Mouse (Mus musculus) gastrocnemius, postnatal 36 days (tissue): ENCODE data around the gene Ubald1. TPM values are rescaled to one million over a fixed set of nuclear protein-coding genes. Genes with fewer than 3 reads are reported as not detected.

ENCODE experiments used
- DNase-seq, 2 experiments: peaks; one replicate each; pipeline ENCODE4 v3.0.0; 2022
- intact Hi-C: fragments of 180-260 bp; cut with DNase I; formaldehyde crosslinking; loops from one replicate; pipeline ENCODE4 v1.15.1; 2025
- total RNA-seq, 2 experiments: library from RNA; stranded (reverse); gene quantifications; 2 replicates each; pipeline ENCODE4 v1.2.3; 2021

Ubald1 gene
- total RNA-seq, 2 experiments from 2014 or later = 31.9 to 38.9 TPM

DNA sequence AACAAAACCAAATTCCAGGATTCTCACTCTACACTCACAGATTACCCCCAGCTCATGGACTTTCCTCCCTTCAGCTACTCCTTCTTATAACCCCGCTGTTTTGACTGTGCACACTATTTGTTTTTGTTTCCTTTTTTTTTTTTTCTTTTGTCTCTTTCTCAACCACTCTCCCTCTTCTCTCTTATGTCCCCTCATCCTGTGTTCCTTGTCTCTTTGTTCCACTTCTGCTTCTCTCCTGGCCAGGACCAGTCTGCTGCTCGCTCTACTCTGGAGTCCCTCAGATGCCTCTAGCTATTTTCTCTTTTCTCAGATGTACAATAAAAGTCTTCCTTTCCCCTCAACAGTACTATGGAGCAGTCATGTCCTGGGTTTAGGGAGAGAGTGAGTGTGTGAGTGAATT is 22.3 kb upstream of the Ubald1 start:
- no peak for DNase-seq
- intact Hi-C loops = no loop called here

DNA sequence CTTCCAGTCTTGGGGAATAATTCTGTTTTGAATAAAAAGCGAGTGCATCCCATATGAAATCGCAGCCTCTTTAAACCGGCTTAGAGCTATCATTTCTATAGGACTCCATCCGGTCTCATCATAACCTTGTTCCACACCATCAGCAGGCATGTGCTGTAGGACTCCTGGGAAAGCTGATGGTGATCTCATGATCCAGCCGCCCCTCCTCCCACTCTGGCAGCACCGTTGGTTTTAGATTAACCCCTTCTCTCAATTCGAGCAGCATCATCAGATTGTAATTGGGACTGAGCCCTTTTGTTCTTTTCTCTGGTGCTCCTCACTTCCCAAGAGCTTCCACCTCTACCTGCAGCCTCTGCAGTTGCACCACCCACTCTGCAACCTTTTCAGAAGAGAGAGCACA is 21.1 kb upstream of the Ubald1 start:
- DNase-seq = no peak
- intact Hi-C loops = no loop called here

DNA sequence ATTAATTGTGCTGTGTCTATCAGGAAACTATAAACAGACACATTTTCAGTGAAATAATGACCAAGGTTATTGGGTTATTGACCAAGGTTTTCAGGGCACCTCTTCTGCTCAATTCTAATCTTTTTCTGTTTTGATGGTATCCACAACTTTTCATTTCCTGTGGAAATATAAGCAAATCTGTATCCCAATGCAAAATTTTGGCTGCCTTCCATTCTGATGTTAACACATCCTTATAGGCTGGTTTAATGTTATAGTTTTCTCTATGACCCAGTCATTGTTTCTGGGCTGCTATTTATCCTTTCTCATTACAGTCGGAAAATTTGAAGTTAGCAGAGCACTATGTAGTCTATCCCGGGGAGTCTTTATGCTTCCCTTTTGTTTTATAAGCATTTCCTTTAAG is 19.6 kb upstream of the Ubald1 start:
- intact Hi-C loops = no loop called here
- no peak for DNase-seq

DNA sequence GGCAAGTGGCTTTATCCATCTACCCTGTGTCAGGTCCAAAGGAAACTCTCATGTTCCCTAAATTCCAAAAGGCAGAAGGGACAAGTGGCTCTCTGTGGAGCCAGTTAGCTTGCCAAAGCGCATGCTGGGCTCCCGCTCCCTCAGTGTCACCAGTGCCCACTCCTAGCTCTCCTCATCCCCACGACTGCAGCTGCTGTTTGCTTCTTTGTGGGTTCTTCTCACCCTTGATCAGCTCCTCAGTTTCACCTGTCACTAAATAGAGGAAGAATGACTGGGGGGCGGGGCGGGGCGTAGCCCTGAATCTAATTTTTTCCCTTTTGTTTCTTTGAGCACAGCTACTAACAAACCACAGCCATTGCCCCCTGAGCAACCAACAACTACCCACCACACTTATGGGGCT is 18.8 kb upstream of the Ubald1 start:
- DNase-seq = no peak
- intact Hi-C loops = no loop called here

DNA sequence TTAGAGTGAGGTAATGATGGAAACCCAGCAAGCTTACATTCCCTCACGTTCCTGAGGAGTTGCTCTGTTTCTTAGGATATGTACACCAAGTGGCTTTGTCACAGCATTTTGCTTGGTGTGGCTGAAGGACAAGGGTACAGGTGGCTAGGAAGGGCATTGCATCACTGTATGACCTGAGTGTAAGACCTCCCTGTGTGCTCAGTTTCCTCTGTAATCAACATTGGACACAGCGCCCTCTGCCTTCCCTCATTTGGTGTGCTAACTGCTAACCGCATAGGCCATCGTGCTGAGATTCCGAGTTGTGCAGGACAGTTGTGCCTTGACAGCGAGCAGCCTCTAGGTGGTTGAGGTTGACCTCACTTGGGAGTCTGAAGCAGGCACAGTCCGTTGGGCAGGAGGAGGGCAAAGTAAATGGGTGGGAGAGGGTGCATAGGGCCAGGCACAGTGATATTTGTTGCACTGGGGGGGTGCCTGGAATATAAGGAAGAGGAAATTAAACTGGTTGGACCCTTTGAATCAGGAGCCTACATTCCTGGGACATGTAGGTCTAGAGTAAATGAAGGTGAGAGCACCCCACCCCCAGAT is 17.1 kb upstream of the Ubald1 start:
- intact Hi-C loops = no loop called here
- no peak for DNase-seq

DNA sequence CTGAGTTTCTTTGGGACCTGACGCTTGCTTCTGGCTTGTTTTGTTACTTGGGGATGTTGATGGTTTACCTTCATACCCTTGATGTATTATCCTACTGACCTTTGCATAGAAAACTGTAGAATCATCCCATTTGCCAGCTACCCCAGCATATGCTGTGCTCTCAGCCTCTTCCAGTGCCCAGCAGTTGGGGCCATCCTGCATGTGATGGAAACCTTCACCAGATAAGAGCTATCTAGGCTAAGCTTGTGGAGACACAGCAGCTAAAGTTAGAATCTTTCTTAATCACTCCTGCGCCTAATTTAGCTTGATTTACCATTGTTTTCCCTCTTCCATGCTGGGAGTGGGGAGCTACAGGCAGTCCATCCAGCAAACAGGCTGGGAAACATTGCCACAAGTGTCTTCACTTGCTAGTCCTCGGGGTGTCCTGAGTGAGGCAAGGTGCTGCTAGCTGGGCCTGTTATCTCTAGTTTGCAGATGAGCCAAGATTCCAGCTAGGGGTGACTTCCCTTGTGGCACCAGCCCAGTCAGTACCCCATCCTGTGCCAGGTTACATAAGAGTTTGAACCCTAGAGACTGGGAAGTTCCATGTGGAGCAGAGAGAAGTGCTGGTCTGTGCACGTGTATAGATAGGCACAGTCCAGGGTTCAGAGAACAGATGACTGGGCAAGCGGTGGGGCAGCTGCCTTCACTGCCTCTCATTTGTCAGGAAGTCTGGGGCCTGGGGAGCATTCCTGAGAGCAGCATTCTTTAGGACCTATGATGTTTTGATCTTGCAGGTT is 16.3 kb upstream of the Ubald1 start:
- DNase-seq = peak in 1 of 2 experiments; percentile 44
- intact Hi-C loops = no loop called here

DNA sequence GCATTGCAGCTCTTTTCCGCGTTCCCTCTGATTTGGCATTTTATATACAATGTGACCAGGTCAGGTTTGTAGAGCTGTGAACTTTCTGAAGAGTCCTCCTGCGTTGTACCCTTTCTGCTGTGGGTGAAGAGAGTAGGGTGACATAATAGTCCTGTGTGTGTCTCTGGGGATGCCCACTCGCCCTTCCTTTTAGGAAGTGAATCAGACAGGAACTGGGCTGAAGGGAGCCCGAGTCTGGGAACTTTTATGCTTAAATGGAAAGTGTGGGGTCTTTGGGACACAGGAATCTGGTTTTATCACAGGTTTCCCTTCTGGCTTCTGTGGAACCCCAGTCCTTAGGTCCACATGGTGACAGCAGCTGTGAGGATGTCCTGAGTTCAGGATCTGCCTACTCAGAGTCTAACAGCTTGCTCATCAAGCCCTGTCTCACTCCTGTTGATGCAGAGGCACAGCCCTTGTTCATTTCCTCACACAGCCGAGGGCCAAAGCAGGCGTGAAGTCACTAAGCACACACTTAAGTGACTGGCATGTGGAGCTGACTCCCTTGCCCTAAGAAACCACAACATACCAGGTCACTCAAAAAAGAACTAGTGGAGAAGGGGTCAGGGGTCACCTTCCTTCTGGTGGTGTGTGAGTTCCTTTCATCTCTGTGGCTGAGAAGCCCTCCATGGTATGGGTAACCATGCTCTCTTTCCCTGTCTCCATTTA is 14.2 kb upstream of the Ubald1 start:
- no peak for DNase-seq
- intact Hi-C loops = no loop called here

DNA sequence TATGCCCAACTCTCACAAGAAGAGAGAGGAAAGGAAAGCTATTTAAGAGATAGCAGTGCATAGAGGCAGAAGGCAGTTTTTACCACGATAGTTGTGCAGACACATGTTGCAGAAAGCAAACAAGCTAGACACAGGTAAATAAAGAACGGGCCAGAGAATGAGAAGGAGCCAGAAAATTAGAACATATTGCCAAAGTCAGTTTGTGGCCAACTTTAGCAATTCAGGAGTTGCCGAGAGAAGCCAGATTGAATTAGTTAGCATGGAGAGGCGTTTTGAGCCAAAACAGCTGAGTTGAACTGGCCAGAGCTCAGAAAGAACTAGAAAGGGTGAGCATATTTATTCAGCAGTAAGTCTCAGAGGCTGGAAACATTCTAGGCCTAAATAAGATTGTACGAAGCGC is 12.1 kb upstream of the Ubald1 start:
- DNase-seq = no peak
- intact Hi-C loops = no loop called here

DNA sequence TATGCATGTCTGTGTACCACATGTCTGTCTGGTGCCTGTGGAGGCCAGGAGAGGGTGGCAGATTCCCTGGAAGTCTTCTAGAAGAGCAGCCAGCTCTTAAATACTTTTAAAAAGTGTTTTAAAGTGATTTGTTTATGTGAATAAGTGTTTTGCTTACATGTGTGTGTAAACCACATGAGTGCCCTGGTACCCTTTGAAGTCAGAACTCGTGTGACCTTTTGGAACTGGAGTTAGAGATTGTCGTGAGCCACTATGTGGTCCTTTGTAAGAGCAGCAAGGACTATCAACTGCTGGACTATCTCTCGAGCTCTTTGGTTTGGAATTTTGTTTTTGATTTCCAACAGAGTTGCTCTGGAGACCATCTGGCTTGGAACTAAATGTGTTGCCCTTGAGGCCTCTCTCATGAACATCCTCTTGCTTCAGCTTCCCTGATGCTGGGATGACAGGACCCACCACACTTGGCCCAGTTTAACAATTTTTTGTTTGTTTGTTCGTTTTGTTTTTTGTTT is 10.1 kb upstream of the Ubald1 start:
- DNase-seq = no peak
- intact Hi-C loops = no loop called here

DNA sequence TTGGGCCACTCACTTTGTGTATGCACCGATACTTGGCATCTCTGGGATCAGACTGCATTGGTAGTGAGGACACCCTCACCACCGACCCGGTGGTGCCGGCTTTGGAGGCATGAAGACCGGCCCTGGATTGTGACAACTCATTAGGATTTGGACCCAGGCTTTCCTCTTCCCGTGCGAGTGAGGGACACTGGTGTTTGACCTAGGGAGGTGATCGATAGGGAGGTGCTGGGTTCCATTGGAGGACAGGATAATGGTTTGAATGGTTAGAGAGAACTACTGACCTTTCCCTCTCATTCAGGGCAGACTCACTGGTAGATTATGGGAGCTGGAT is 6.5 kb upstream of the Ubald1 start:
- no peak for DNase-seq
- intact Hi-C loops = no loop called here

DNA sequence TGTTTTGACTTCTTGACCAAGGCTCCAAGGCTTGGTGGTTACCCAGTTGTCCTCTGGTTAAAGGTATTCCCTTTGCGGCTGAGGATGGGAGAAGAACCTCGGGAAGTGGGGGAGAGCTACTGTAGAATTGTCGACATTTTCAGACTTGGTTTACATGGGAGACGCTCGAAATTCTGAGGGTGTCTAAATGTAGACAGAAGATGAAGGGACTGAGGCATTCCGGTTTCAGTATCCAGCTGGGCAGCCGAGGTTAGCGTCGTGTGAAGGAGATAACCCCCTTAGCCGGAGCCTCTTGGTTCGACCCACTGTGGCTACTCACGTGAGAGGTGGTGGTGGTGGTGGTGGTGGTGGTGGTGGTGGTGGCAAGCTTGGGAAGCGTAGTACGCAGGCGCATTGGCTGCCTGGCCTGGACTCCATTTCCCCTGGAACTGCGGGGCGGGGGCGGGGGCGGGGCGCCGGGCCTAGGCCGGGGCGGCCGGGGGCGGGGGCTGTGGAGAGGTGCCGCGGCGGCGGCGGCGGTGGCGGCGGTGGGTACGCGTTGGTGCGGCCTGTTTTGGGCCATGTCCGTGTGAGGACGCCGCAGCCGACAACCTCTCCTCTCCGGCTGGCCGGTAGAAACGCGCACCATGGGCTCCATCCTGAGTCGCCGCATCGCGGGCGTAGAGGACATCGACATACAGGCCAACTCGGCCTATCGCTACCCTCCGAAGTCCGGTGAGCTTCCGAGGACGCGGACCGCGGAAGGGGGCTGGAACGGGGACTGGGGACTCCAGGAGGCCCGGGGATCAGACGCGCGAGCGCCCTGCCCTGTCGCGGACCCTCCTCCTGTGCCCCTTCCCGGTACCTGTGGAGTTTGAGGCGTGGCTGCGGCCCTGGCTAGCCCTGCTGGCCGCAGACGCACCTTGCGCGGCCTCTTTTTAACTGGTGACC is 5.9 kb upstream of the Ubald1 start, which contains the start of gene Mgrn1:
Gene Mgrn1 (plus strand): TSS at position 490 of the 930 bp plus-strand sequence.
- intact Hi-C loops = no loop called here
- DNase-seq = peak; percentile 76 to 87

DNA sequence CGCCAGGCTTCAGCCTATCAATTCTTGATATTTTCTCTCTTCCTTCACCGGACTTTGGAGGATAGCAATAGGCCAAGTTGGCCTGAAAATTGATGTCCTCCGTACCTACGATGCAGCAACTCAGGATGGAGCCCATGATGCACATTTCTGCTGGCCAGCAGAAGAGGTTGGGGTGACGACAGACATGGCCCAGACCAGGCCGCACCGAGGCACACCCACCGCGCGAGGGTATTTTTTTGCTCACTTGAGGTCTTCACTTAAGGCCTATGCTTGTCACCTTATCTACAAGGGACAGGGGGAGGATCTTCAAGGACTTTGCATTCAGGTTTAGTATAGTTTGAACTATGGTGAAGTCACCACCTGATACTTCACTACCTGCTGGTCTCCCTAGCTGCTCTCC is 4.8 kb upstream of the Ubald1 start:
- DNase-seq = no peak
- intact Hi-C loops = no loop called here

DNA sequence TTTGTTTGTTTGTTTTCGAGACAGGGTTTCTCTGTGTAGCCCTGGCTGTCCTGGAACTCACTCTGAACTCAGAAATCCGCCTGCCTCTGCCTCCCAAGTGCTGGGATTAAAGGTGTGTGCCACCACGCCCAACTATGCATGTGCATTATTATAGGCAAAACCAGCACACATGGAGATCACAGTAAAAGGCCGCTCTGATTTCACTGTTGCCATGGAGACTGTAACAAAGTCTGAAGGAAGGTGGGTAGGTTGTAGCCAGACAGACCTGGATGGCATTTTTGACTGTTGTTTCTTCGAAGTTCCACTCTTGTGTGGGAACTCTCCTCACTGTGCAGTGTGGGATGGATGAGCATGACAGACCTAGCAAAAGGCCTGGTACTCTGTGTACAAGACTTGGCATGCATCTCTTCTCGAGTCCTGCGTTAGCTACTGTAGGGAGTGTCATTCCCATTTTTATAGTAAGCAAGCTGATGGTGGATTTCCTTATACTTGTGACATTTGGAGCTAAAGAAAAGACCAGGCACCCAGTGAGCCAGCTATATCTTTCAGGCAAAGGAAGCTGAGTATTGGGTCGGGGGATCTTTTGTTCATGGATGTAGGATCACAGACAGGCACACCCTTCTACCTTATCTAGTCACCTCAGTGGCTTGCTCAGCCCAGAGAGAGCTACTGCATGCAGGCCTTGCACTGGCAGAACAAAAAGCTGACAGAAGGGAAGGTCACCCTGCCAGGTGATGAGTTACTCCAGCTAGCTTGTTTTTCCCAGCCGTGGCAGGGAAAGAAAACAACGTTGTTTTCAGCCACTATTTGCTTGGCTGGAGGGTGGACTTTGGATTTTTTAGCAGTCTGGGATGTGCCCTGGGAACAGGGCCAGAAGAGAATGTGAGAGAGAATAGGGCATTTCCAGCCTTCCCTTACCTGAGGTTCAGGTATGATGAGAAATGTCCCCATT is 1.6 kb upstream of the Ubald1 start:
- intact Hi-C loops = no loop called here
- DNase-seq = no peak

DNA sequence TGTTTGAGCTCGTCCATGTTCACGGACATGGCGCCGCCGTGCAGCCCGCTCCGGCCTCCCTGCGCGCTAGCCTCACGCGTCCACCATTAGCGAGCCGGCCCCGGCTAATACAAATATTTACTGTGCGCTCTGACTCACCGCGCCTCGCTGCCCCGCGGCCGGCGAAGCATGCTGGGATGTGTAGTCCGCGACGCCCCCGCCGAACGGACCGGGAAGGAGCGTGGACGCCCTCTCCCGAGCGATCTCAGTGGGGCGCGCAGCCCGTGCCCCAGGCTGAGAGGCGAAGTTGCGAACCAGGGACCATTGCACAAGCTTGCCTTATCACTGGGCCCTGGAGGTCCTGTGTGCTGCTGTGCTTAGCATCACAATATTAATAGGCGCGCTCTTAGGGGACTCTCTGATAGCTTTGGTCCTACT is 399 bp downstream of the Ubald1 start:
- DNase-seq = peak; percentile 86 to 89
- intact Hi-C loops = no loop called here

DNA sequence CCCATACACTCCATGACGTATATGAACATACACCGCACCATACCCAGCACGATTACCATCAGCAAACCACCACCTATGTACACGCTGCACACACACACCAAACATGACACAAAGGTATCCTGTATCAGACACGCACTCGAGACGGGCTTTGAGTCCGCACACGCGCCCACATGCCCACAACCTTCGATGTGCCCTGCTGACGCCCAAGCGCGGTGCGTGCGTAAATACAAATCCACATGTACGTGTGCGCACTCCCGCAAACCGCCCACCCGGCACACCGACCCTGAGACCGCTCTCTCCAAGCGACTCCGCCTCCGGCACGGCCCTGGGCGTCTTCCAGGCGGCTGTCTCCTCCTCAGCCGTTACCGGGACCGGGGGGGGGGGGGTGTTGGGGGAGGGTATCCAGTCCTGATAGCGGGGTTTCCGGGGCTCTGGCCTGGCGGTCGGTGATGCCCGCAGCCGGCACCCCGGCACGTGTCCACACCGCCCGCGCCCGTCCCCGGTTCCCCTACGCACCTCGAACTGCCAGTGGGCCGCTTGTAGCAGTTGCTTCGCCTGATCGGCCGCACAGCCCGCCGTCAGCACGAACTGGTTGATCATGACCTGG is 911 bp downstream of the Ubald1 start:
- DNase-seq = no peak
- intact Hi-C loops = no loop called here

DNA sequence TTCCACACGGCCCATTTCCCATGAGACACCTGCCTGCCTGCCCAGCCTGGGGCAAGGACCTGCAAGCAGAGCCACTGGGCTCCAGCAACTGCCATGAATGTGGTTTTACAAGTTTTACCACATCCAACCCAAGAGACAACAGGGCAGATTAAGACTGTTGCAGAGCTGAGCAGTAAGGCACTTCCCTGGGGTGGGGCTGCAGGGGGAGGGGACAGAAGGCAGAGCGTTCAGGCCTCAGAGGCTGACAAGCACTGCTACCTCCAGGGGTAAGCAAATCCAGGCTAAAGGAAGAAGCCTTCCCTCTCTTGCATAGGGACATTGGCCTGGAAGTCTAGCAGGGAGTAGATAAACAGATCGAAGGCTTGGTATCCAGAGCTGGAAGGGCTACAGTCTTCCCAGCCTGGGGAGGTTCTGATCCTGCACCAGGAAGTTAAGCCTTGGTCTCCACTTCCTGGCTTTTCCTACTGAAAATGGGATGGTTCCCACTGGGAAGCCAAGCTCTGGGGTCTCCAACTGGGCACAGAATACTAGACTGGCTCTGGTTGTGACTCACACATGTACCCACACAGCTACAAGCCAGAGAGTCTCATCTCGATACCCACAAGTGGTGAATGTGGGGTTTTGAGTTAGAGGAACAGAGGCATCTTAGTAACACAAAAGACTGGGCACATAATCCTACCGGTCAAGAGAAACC is 1.8 kb downstream of the Ubald1 start:
- no peak for DNase-seq
- intact Hi-C loops = no loop called here

DNA sequence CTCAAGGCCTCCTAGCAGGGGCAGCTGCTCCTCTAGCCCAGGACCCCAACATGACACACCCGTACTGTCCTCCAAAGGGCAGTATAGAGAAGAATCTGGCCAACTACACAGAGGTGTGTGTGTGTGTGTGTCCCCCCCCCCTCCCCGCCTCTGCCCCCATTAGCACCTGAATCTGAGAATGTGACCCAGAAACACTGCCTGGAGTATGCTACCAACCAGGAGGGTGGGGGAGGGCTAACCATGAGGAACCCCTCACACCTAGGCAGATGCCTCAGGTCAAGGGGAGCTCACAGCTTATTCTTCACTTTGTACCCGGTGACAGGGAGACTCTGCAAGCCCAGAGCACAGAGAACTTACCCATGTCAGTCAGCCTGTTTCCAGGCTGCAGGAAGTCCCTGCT is 2.4 kb downstream of the Ubald1 start:
- no peak for DNase-seq
- intact Hi-C loops = loop anchor here (2.0 kb wide), 1 partner anchor 35 kb away; no protein-coding TSS in a partner anchor

DNA sequence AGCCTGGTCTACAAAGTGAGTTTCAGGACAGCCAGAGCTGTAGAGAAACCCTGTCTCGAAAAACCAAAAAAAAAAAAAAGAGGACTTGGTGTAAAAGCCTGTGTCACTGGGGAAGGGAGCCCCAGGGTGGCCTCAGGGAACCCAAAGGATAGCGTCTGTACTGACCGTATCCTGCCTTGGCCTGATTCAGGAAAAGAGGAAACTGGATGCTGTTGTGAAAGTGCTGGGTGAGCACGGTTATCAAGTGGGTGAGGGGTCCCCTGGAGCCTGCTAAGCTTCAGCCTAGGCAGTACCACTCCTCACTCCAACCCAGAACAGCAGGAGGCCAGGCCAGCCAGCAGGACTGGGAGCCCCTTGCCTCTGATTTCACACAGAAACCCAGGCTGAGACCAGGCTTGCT is 2.9 kb downstream of the Ubald1 start:
- DNase-seq = no peak
- intact Hi-C loops = loop anchor here (2.0 kb wide), 1 partner anchor 36 kb away; no protein-coding TSS in a partner anchor
